Mouse (Mus musculus) splenic B cell, adult 2 months (primary cell): ENCODE data around the gene Cgas.

Experiments
- DNase-seq: peaks from one replicate; pipeline ENCODE4 v3.0.0-alpha.2; 2011; ENCODE audit warnings: low read depth, low spot score
- H3K27me3 ChIP-seq: 2 replicates; pipeline ENCODE4 v1.6.1; 2012; ENCODE audit warnings: mild to moderate bottlenecking, low read length, moderate library complexity, mixed read lengths; ENCODE audit not compliant: control insufficient read depth, poor library complexity, insufficient read depth, severe bottlenecking
- H3K36me3 ChIP-seq: 2 replicates; pipeline ENCODE4 v1.6.1; 2012; ENCODE audit warnings: mild to moderate bottlenecking, low read length, moderate library complexity, mixed read lengths; ENCODE audit not compliant: control insufficient read depth, poor library complexity, insufficient read depth, severe bottlenecking

Cgas gene

GRCm38 (mm10) chr9:78430486-78430885 lies 12.6 kb downstream of the Cgas start:
- no peaks in the 10 kb centered on the region for H3K36me3 ChIP-seq
- no peaks in the 10 kb centered on the region for H3K27me3 ChIP-seq
- DNase-seq: peak; percentile 87

DNA sequence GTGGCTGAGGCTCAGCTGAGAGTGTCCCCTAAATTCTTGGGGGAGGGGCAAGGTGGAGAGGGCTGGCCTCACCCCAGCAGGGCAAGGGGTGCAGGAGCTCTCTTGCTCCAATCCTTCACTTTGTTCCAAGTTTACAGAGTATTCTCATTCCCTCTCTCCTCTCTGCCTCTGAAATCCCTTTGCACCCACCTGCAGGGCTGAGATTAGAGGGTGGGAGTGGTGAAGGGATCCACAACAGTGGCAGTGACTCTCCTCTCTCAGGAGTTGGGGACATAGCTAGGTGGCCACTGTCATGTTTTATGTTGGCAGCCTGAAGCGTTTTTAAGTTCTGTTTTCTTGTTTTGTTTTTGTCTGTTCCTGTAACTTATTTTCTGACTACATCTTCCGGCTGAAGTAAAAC lies 13.5 kb downstream of the Cgas start:
- H3K27me3 ChIP-seq: no peaks in the 10 kb centered on the region
- no peaks in the 10 kb centered on the region for H3K36me3 ChIP-seq
- no peak for DNase-seq

GRCm38 (mm10) chr9:78428870-78429432 lies 14.1 kb downstream of the Cgas start:
- peak; percentile 15 for DNase-seq
- no peaks in the 10 kb centered on the region for H3K27me3 ChIP-seq

DNA sequence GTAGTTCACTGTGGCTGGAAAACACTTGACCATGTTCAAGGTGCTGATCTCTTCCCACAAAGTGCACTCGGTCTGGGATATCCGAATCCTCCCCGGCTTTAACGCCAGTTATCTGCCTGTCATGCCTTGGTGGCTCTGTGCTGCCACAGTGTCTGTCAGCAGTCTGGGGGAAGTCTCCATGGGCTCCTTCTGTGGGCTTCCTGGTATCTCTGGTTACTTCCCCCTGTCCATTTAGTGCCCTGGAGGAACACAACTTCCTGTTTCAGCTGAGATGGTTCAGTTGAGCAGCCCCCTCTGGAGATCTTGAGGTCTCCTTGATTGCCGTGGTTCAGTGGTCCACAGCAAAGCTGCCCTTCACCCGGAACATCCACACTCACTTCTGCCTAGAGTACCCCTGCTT lies 14.9 kb downstream of the Cgas start:
- H3K27me3 ChIP-seq: no peaks in the 10 kb centered on the region
- H3K36me3 ChIP-seq: no peaks in the 10 kb centered on the region
- DNase-seq: peak; percentile 71

More at GRCm38 (mm10) chr9:78428870-78429432, 14.1 kb downstream of the Cgas start:
- no peaks in the 10 kb centered on the region for H3K36me3 ChIP-seq

DNA sequence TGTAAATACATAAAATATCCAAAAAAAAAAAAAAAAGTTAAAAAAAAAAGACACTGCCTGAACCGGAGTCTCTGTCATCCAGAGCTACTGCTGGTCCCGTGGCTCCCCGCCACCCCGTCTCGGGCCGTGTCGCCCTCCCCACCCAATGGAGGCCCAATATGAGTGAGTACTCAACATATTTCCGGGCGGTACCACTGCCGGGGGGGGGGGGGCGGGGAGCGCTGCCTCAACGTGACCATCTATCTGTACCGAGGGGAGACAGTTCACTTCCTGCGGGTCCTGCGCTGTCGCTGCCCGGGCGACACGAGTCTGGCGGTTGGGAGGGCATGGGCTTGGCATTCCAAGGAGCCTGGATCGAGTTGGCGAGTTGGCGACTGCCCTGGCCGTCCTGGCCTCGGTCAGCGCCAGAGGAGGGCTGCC lies 15.7 kb downstream of the Cgas start:
- peak; percentile 61 for DNase-seq
- no peaks in the 10 kb centered on the region for H3K36me3 ChIP-seq

GRCm38 (mm10) chr9:78401596-78401995 lies 41.4 kb downstream of the Cgas start:
- no peak for DNase-seq
- Histone ChIP-seq H3K27me3 (no peaks in the 10 kb centered on the region), H3K36me3 (no peaks in the 10 kb centered on the region)

More for the DNA sequence above, 15.7 kb downstream of the Cgas start:
- no peaks in the 10 kb centered on the region for H3K27me3 ChIP-seq

DNA sequence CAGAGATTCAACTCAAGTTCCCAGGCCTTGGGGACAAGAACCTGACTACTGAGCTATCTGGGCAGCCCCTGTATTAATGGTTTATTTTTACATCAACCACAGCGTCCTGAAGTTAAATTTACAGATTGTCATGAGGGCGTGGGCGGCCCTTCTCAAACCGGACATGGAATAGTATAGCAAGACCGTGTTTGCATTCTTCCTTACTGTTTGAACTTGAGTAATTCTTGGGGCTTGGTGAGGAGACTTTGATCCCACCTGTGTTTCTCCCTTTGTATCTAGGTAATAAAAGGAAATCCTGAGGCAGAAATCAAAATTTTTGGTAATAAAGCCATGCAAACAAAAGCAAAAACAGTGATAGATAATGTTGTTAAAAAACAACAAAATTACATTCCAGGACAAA lies 42.5 kb downstream of the Cgas start:
- peaks cover 3% of the 10 kb centered on the region; the same call in 1 of the 2 replicates for H3K27me3 ChIP-seq
- DNase-seq: no peak
- no peaks in the 10 kb centered on the region for H3K36me3 ChIP-seq

DNA sequence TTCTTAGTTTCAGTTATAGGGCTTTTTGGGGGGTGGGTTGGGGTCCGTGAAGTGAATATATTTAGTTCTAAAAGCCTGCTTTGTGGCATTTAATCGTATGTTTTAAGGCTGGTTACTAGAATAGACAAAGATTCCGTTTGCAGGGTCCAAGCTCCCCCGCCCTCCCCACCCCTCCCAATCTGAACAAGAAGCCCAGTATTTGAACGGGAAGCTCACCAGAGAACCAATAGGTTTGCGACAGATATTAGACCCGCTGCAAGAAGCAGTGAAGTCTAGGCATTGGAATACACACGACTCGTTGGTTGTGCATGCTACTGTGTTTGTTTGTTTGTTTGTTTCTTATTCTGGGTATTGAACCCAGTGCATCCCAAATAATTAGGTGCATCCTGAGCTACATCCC lies 46.5 kb downstream of the Cgas start:
- no peak for DNase-seq
- Histone ChIP-seq H3K36me3 (no peaks in the 10 kb centered on the region), H3K27me3 (peaks cover 4% of the 10 kb centered on the region; the same call in 1 of the 2 replicates)

DNA sequence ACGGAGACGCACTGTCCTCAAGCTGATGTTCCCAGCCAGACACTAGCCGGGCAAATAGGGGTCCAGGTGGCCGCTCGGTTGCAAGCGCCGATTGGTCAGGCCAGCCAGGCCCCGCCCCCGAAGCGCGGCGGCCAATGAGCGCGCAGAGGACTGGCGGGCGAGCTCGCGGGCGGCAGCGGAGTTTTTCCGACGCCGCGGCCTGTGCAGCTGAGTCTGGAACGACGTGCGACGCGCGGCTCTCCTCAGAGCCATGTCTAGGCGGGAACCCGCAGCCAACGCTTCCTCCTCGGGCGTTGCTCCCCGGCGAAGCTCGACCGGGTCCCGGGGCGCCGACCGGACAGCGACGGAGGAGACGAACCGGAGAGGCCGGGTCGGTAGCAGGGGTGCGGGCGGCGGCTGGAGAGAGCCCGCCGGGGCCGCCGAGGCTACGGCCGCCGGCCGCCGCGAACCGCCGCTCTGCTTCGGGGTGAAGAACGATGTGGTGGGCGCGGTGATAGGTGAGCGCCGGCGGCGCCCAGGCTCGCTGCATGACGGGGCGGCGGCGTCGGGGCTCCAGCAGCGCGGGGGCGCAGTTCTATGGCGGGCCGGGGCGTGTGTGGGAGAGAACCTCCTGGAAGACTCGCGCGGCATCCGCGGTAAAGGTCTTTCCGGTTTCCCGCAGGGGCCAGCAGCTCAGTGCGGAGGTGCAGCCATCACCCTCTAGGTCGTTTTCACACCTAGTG lies 47.2 kb downstream of the Cgas start, which contains the start of gene Ddx43:
TSS of gene Ddx43 (plus strand) at position 148 of the 722 bp plus-strand sequence.
- H3K36me3 ChIP-seq: no peaks in the 10 kb centered on the region
- DNase-seq: peak; percentile 51
- H3K27me3 ChIP-seq: peaks cover 4% of the 10 kb centered on the region; the same call in 1 of the 2 replicates

DNA sequence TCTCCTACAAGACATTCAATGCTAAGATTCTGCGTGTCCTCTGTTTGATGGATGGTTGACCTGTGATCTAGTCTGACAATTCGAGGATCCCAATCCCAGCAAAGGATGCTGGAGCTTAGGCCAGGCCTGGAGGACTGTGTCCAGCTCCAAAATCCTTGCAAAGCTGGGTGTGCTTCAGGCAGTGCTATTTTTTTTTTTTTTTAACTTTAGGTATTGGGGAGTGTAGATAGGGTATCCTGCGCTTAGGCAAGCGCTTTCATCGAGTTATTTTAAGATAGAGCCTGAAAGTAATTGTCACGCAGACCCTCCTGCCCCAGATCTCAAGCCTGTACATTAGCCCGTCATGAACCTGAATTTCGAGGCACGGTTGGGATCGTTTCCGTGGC lies 47.8 kb downstream of the Cgas start:
- DNase-seq: no peak
- peaks cover 4% of the 10 kb centered on the region; the same call in 1 of the 2 replicates for H3K27me3 ChIP-seq
- H3K36me3 ChIP-seq: no peaks in the 10 kb centered on the region

DNA sequence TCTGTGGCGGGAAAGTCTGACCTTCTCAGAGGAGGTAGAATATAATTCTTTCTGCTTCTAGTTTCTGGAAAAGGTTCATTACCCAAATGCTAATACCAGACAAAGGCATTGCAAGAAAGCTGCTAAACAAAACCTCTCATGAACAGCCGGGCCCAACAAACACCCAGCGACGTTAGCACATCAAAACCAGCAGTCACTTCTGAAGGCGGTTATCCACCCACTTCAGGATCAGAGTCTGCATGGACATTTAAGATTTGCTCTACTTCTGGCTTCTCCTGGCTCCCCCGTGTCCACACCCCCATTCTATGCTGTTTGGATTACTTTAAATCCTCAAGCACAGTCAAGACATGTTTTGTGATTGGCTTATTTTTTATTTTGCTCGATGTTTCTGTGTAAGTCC lies 48.4 kb downstream of the Cgas start:
- H3K36me3 ChIP-seq: no peaks in the 10 kb centered on the region
- DNase-seq: no peak
- H3K27me3 ChIP-seq: peaks cover 4% of the 10 kb centered on the region; the same call in 1 of the 2 replicates

DNA sequence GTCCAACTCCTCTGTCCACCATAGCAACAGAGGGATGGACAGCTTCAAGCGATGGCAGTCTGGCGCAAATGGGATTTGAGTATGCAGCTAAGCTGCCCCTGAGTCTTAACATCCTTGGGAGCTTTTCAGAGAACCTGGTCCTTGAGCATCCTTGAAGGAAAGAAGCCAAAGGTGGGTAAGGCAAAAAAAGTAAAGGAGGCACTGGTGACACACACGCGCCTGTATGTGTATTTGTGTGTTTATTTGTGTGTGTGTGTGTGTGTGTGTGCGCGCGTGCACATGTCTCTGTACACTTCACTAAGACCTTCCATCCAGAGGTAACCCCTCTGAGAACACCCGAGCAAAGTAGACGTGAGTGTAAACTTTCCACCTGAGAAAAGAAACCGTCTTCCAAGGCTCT lies 49.3 kb downstream of the Cgas start:
- Histone ChIP-seq H3K27me3 (peaks cover 4% of the 10 kb centered on the region; the same call in 1 of the 2 replicates), H3K36me3 (no peaks in the 10 kb centered on the region)
- no peak for DNase-seq

- H3K27me3 ChIP-seq: no peaks in the 10 kb centered on the region
- DNase-seq: no peak
Measured at GRCm38 (mm10) chr9:78389981-78390380, 53.1 kb downstream of the Cgas start.

DNA sequence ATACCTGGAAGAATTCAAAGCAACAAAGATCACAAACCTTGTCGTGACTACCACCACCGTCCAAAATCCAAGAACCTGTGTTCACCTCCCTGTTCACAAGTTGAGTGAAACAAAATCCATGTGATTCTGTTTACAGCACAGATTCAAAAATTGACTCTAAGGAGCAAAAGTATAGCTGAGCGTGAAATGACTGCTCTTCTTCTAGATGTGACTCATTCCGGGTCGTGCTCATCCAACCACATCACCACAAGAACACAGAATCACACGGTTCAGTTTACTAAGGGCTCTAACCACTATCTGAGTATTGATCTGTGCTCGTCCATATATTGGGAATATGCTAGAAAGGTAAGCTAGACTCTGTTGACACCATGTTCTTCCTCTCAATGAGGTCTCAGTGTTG lies 56.1 kb downstream of the Cgas start:
- no peaks in the 10 kb centered on the region for H3K36me3 ChIP-seq
- no peaks in the 10 kb centered on the region for H3K27me3 ChIP-seq
- no peak for DNase-seq

More at GRCm38 (mm10) chr9:78389981-78390380, 53.1 kb downstream of the Cgas start:
- H3K36me3 ChIP-seq: no peaks in the 10 kb centered on the region

DNA sequence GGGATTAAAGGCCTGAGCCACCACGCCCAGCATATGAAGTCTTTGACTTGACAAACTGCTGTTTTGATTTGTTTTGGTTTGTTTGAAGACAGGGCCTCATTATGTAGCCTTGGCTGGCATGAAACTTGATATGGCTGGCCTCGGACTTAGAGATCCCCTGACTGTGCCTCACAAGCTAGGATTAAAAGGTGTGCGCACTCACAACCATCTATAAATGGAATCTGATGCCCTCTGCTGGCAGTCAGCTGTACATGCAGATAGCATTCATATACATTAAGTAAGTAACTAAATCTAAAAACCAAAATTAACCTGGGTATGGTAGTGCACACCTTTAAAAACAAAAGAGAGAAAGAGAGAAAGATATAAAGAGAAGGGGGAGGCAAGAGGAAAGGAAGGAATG lies 57.1 kb downstream of the Cgas start:
- no peaks in the 10 kb centered on the region for H3K36me3 ChIP-seq
- DNase-seq: peak; percentile 22
- H3K27me3 ChIP-seq: no peaks in the 10 kb centered on the region
